Mouse (Mus musculus) thymus, postnatal 4 days (tissue): ENCODE data around the gene Ankrd36.
"Not testable (repeated sequence)": the region's sequence is repeated elsewhere in the genome, so short reads cannot be mapped to it uniquely, and the experiment has no call there.

Source experiments
- DNase-seq: peaks from one replicate; pipeline ENCODE4 v3.0.0; 2021

Ankrd36 gene

GRCm38 (mm10) chr11:5551430-5551829 is 18.1 kb upstream of the Ankrd36 start:
- DNase-seq = no peak

DNA sequence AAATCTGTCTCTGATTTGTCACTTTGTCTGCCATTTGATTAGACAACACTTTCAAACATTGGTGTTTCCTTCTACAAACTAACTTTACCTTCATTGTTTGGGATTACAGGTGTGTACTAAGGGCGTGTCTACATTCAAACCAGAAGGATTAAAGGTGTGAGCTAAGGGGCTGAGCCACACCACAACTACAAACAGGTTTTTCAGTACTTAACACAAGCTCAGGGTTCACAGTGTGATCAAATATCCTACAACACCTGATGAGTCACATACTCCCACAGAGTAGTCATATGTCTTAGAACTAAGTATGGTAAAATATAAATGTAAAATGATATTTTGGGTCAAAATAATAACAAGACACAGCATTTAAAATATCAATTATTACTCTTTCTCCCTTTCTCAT is 17.6 kb upstream of the Ankrd36 start:
- no peak for DNase-seq

DNA sequence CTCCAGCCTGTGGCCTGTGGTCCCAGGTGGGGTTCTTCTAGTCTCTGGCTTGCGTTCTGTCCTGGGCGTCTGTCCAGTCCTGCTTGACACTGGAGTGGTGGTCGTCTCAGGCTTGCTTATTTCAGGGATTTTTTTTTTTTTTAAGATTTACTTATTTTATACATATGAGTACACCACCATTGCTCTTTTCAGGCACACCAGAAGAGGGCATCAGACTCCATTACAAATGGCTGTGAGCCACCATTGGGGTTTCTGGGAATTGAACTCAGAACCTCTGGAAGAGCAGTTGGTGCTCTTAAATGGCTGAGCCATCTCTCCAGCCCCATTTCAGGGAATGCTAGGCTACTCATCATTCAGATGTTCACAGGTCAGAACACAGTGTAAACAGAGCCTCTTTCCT is 9.2 kb upstream of the Ankrd36 start:
- no peak for DNase-seq

DNA sequence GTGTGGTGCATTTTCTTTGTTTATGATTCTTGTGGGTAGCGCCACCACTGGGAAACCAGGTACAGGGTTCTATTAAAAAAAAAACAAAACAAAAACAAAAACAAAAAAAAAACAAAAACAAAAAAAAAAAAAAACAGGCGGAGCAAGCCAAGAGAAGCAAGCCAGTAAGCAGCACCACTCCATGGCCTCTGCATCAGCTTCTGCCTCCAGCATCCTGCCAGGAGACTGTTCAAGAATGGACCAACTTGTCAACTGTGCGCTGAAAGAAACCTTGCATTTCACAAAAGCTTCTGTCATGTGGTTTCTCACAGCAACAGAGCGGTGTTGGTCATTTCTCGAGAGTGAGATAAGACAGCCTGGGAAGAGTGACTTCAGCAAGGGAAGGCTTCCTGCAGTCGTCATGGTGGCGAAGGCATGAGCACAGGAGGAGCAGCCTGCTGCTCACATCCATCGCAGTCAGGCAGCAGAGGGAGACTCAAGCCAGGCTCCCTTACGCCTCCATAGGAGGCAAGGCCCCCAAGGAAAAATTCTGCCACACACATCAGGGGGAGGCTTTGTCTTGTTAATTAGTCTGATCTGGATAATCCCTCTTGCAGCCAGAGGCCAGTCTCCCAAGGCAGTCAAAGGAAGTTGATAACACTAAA is 6.7 kb upstream of the Ankrd36 start:
- DNase-seq = no peak

DNA sequence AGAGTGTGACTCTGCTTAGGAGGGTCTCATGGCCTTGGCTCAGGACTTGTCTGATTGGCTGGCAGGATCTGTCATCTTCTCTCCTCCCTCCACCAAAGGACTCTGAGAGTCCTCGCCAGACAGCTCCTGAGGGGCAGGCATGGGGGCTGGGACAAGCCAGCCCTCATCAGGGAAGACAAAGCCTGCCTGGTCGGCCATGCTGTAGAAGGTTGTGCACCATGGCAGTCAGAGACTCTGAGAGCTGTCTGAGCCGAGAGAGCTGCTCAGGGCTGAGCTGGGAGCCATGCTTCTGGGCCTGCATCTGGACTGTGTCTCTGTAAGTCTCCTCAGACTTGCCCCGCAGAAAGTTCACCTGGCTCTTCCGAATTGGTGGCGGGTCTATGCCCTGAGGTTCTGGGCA is 5.6 kb upstream of the Ankrd36 start:
- no peak for DNase-seq

- DNase-seq = no peak
These were observed 3.9 kb upstream of the Ankrd36 start for GRCm38 (mm10) chr11:5565596-5565995.

DNA sequence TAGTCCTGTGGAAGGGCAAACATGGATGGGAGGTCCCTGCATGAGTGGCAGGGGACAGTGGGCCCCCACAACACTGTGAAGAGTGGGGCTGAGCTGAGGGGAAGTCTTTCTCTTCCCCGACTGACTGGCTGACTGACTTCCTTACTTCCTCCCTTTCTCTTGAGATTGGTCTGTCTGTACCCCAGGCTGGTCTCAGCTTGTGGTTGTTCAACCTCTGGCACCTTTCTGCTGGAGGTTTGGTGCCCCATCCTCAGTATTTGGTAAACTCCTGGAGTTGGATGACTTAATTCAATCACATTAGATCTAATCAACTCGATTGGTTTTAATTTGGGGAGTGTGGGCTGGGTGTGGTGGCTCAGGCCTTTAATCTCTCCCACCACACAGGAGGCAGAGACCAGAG is 3.0 kb upstream of the Ankrd36 start:
- no peak for DNase-seq

DNA sequence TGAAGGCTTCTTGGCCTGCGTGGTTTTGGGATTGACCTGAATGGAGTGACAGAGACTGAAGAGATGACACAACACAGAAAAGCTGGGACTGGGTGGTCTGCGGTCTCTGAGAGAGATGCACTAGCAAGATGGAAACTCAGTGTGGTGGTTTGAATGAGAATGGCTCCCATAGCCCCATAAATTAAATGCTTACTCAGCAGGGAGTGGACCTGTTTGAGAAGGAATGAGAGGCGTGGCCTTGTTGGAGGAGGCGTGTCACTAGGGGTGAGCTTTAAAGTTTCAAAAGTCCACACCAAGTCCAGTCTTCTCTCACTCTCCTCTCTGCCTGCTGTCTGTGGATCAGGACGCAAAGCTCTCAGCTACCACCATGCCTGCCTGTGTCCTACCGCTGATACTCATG is 1.8 kb upstream of the Ankrd36 start:
- DNase-seq = no peak

GRCm38 (mm10) chr11:5568082-5568481 is 1.4 kb upstream of the Ankrd36 start:
- no peak for DNase-seq

- no peak for DNase-seq
These were observed 2.4 kb downstream of the Ankrd36 start for GRCm38 (mm10) chr11:5571856-5572255.

GRCm38 (mm10) chr11:5573821-5574220 is 4.3 kb downstream of the Ankrd36 start:
- DNase-seq = no peak

GRCm38 (mm10) chr11:5575046-5575445 is 5.6 kb downstream of the Ankrd36 start:
- no peak for DNase-seq

DNA sequence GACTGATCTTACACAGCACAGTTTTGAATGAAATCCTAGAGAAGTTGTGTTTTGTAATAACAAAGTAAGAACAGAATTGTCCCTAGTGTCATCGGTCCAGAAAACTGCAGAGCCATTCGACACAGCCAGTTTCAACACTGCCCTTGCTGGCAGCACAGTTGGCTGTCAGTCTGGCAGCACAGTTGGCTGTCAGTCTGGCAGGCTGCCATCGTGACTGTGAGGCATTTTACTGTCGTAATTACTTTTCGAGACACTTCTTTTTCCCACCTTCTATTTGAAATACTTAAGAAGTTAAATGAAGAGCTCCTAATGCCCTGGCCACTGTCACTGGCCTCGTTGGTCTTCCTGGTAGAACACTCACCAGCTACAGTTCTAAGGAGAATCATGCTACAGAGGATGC is 22.9 kb downstream of the Ankrd36 start:
- DNase-seq = no peak

DNA sequence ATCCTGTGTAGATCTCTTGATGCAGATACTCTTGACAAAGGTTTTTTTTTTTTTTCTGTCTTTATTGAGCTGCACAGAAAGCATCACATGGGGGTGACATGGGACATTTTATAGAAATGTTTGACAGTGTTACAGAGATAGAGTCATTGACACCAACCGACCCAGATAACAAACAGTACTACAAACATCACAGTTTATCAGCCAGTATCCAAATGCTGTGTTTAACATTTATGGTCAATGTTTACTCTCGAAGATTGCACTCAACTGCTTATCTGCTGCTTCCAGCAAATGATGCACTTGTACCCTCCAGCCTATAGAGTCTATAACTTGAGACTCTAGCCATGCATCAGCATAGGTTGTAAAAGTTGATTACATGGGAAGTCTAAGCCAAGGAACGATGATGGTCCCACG is 25.9 kb downstream of the Ankrd36 start:
- DNase-seq = no peak

DNA sequence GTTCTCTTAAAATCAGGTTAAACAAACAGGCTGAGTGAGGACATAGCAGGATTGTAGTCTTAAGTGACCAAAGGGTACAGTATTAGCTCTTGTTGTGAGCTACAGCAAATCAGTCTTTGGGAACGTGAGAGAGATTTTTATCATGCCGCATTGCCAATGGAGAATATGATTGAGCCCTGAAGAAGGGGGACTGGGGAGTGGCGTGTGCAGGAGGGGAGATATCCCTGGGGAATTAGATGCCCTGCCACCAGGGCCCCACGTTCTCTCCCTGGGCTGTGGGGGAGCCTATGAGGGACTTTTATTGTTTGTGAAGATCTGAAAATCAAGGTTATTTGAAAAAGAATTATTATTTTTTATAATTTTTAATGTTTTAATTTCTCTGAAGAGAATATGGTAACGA is 26.3 kb downstream of the Ankrd36 start:
- DNase-seq = no peak

- no peak for DNase-seq
These were observed 27.3 kb downstream of the Ankrd36 start for GRCm38 (mm10) chr11:5596756-5597155.

DNA sequence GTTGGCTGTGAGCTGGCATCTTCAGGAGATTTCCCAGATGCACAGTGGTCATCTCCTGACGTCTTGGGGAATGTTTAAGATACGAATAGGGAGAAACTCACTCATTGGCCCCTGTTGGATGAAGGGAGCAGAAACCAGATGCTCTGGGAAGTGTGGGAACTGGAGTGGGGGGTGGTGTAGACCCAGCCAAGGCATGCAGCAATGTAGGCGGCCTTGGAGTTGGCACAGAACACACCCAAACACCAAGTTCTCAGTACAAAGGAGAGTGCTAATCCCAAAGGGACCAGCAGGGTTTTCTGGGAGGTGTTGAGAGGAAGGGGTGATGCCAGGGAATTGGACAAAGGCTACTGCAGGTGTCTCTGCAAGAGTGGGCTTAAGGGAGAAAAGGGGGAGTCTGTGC is 35.9 kb downstream of the Ankrd36 start:
- DNase-seq = no peak

- not testable (repeated sequence) for DNase-seq
These were observed 42.4 kb downstream of the Ankrd36 start for GRCm38 (mm10) chr11:5611918-5612317.

DNA sequence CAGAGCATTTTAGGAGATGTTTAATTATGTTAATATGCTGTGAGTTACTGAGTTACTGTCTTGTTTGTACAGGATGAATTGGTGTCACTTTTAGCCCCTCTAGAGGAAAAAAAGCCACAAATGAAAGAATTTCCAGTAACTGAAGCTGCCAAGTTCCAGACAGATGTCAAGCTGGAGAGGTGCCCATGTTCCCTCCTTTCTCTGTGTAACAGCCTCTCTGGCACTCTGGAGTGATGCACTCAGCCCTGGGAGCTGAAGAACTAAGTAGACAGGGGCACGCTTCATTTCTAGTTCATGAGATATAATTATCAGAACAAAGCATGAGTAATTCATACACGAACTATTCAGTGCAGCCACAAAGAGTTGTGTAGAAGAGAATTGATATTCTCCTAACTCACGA is 45.0 kb downstream of the Ankrd36 start:
- no peak for DNase-seq

- no peak for DNase-seq
These were observed 55.6 kb downstream of the Ankrd36 start for GRCm38 (mm10) chr11:5625101-5625500.

GRCm38 (mm10) chr11:5629033-5629432 is 59.5 kb downstream of the Ankrd36 start:
- DNase-seq = peak; percentile 93

GRCm38 (mm10) chr11:5643085-5643484 is 73.6 kb downstream of the Ankrd36 start:
- no peak for DNase-seq

DNA sequence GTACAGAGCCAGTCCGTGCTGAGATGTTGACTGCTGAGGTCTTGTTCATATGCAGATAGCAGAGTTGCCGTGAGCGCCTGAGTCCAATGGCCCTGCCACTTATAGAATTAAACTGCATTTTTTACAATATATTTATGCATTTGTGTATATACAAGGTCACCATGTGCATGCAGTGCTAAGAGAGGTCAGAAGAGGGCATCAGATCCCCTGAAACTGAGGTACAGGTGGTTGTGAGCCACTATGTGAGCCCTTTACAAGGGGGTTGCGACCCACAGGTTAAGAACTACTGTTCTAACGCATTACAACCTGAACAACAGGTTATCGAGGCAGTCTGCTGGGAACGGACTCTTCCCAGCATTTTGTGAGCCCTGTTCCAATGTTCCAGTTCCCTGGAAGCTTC is 80.8 kb downstream of the Ankrd36 start:
- peak; percentile 53 for DNase-seq

GRCm38 (mm10) chr11:5682541-5682940 is 113.1 kb downstream of the Ankrd36 start:
- DNase-seq = no peak

DNA sequence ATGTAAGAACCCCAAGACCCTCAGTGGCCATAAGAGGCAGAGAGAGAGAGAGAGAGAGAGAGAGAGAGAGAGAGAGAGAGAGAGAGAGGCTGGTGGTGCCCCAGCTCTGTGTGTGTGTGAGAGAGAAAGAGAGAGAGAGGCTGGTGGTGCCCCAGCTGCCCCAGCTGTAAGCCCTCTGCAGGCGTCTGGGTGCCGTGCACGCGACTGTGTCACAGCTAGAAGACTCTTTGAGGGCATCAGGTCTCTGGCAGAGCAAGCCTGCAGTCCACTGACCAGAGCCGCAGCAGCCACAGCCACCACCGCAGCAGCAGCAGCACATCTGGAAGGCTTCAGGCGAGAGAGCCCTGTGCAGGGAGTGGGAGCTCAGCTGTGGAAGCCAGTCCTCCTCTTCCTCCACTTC is 114.8 kb downstream of the Ankrd36 start:
- DNase-seq = peak; percentile 48

GRCm38 (mm10) chr11:5691775-5692174 is 122.3 kb downstream of the Ankrd36 start:
- peak; percentile 51 for DNase-seq
